Mouse (Mus musculus): ENCODE results near the gene Ggt6. TPM values are rescaled to one million over a fixed set of nuclear protein-coding genes. Genes with fewer than 3 reads are reported as not detected.

Ggt6 gene
- polyA plus RNA-seq, 1 experiment from 2014 or later, result not detected

DNA sequence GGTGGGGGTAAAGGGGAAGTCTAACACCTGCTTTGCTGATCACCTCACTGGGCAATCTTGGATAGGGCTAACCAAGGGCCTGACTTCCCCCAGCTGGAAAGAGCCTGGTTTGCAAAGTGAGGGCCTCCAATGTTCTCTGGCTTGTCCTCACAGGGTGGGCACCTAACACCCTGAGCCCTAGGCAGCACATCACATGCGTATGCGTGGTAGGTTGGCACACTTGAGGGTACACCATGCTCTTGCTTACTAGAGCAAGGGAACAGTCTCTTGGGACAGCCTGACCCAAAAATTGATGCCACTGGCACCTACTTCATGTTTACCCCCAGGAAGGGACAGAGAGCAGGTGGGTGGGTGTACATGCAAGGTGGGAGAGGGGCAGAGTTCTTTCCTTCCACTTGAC is 52.4 kb downstream of the Ggt6 start:
- ATAC-seq (replicated peaks; ENCODE audit: insufficient number of reproducible peaks, low FRiP score, low TSS enrichment), result no peak
- Histone ChIP-seq H3K27me3 (ENCODE audit: control insufficient read depth, insufficient read depth, low read length) (peaks cover 34% of the 10 kb centered on the region), H3K27ac (ENCODE audit: low read depth, low read length) (0 out of 2 replicates have a peak overlapping the region, but pooled peaks have one; percentile 29), H3K4me2 (peak overlapping the region; percentile 99), H3K9me3 (replicated peaks; ENCODE audit: control insufficient read depth, low read length) (no peaks in the 10 kb centered on the region), H3K4me1 (ENCODE audit: control insufficient read depth, insufficient read depth, low read length) (peaks cover 35% of the 10 kb centered on the region), H3K4me3 (ENCODE audit: low read depth, low read length) (peak overlapping the region; percentile 71), H3K36me3 (ENCODE audit: control insufficient read depth, insufficient read depth, low read length) (no peaks in the 10 kb centered on the region), H3K9ac (ENCODE audit: low read depth, low read length) (peak overlapping the region; percentile 59)
- 89% methylated on average over 2 of the region's 2 CpGs for WGBS (ENCODE audit: insufficient replicate concordance)

Small RNAs within 50 kb of the gene (microRNA-seq; reads per million reads assigned to microRNA genes)
- gene Mir6338 (ENCODE audit: borderline number of aligned reads), result not detected

Other genes starting within 250 kb of the Ggt6 start
- not detected in 2 replicates for gene Gm43951, start 228.7 kb upstream of the Ggt6 start, polyA plus RNA-seq (2014; fragmentation: Nextera tagmentation; extraction: Ambion mirVana)
- 5.3 and 5.4 TPM in 2 replicates for gene 4933427D14Rik, start 228.1 kb upstream of the Ggt6 start, polyA plus RNA-seq (2014; fragmentation: Nextera tagmentation; extraction: Ambion mirVana)
- gene Txndc17, start 228.0 kb upstream of the Ggt6 start, polyA plus RNA-seq (2014; fragmentation: Nextera tagmentation; extraction: Ambion mirVana), result 150 and 155 TPM in 2 replicates
- gene Med31, start 219.9 kb upstream of the Ggt6 start, polyA plus RNA-seq (2014; fragmentation: Nextera tagmentation; extraction: Ambion mirVana), result 31.2 and 32.6 TPM in 2 replicates
- gene Slc13a5, start 168.3 kb upstream of the Ggt6 start, polyA plus RNA-seq (2014; fragmentation: Nextera tagmentation; extraction: Ambion mirVana), result 0.24 and 0.58 TPM in 2 replicates
- gene Xaf1, start 133.9 kb upstream of the Ggt6 start, polyA plus RNA-seq (2014; fragmentation: Nextera tagmentation; extraction: Ambion mirVana), result 2.3 and 2.4 TPM in 2 replicates
- gene Fbxo39, start 121.1 kb upstream of the Ggt6 start, polyA plus RNA-seq (2014; fragmentation: Nextera tagmentation; extraction: Ambion mirVana), result not detected in 2 replicates
- gene Tekt1, start 73.1 kb upstream of the Ggt6 start, polyA plus RNA-seq (2014; fragmentation: Nextera tagmentation; extraction: Ambion mirVana), result 0.52 and 0.99 TPM in 2 replicates
- gene Smtnl2, start 23.8 kb upstream of the Ggt6 start, polyA plus RNA-seq (2014; fragmentation: Nextera tagmentation; extraction: Ambion mirVana), result 107 and 123 TPM in 2 replicates
- 93.8 and 101 TPM in 2 replicates for gene Mybbp1a, start 5.8 kb downstream of the Ggt6 start, polyA plus RNA-seq (2014; fragmentation: Nextera tagmentation; extraction: Ambion mirVana)
- 4.0 and 4.6 TPM in 2 replicates for gene Spns2, start 54.4 kb downstream of the Ggt6 start, polyA plus RNA-seq (2014; fragmentation: Nextera tagmentation; extraction: Ambion mirVana)
- 0.17 TPM in 1 of 2 replicates, not detected in the other for gene Spns3, start 115.0 kb downstream of the Ggt6 start, polyA plus RNA-seq (2014; fragmentation: Nextera tagmentation; extraction: Ambion mirVana)
- 68.3 and 68.8 TPM in 2 replicates for gene Ube2g1, start 171.8 kb downstream of the Ggt6 start, polyA plus RNA-seq (2014; fragmentation: Nextera tagmentation; extraction: Ambion mirVana)